8 mouse cellular contexts compared by ENCODE assay signal in genomic region chr13:52254185-52254584, GRCm38 (mm10).
A peak's percentile ranks its signal among the peaks of the same experiment; 100 is the strongest.
DNase-seq lines count a peak whose midpoint lies in the region; ATAC-seq and TF ChIP-seq lines count a peak whose summit lies in the region.
"Had no signal": no experiment of that assay in that cellular context is flagged by ENCODE, and none has a peak within 500 bp of the region (broad histone marks: within the 10 kb centered on the region; RNA-seq: fewer than 3 reads in every experiment).

No protein-coding gene starts in this region.

- H3K9ac ChIP-seq in liver, adult 2 months (ENCODE audit: low read depth, low read length): no peak overlapping the region
- no peak overlapping the region for H3K9ac ChIP-seq in liver, embryonic 12.5 days
- H3K9ac ChIP-seq in kidney, postnatal 0 days (ENCODE audit: low read depth, low read length): no peak overlapping the region

- no peak for TF ChIP-seq POLR2A in liver, adult 2 months (IDR thresholded peaks at IDR 0.05; ENCODE audit: extremely low read depth, insufficient read depth, low read length)
- no peak for TF ChIP-seq POLR2A in small intestine, adult 2 months (IDR thresholded peaks at IDR 0.05; ENCODE audit: low read depth, low read length)

- H3K36me3 ChIP-seq in liver, adult 2 months (ENCODE audit: control insufficient read depth, insufficient read depth, low read length): no peaks in the 10 kb centered on the region
- no peaks in the 10 kb centered on the region for H3K36me3 ChIP-seq in liver, embryonic 12.5 days
- no peaks in the 10 kb centered on the region for H3K36me3 ChIP-seq in kidney, postnatal 0 days (ENCODE audit: insufficient read depth, low read length)
- no peaks in the 10 kb centered on the region for H3K36me3 ChIP-seq in small intestine, adult 2 months (ENCODE audit: control insufficient read depth, insufficient read depth, low read length)

- H3K4me2 ChIP-seq in liver, embryonic 12.5 days: no peak overlapping the region
- H3K4me2 ChIP-seq in kidney, postnatal 0 days (ENCODE audit: low read length): no peak overlapping the region

- ATAC-seq in liver, embryonic 12.5 days: no peak
- no peak for ATAC-seq in kidney, postnatal 0 days (replicated peaks; ENCODE audit: low FRiP score, low read depth)

- WGBS in liver, adult 2 months: 15% methylated on average over 9 of the region's 9 CpGs
- 9% methylated on average over 9 of the region's 9 CpGs for WGBS in liver, embryonic 12.5 days (ENCODE audit: insufficient replicate concordance)
- 10% methylated on average over 9 of the region's 9 CpGs for WGBS in kidney, postnatal 0 days
- 10% methylated on average over 9 of the region's 9 CpGs for WGBS in small intestine, adult 2 months

- H3K9me3 ChIP-seq in liver, embryonic 12.5 days (replicated peaks): no peaks in the 10 kb centered on the region
- no peaks in the 10 kb centered on the region for H3K9me3 ChIP-seq in kidney, postnatal 0 days (replicated peaks; ENCODE audit: low read length)

- H3K27ac ChIP-seq in liver, adult 2 months (replicated peaks; ENCODE audit: insufficient read depth, low read depth, low read length): no peak overlapping the region
- no peak overlapping the region for H3K27ac ChIP-seq in liver, embryonic 12.5 days
- no peak overlapping the region for H3K27ac ChIP-seq in kidney, postnatal 0 days
- H3K27ac ChIP-seq in small intestine, adult 2 months (ENCODE audit: insufficient read depth, low read depth, low read length): no peak overlapping the region
- H3K27ac ChIP-seq: macrophage had no signal

- DNase-seq in liver, adult 2 months (ENCODE audit: extremely low read depth, low read depth, low spot score): peak; percentile 20
- DNase-seq in adipocyte (ENCODE audit: low spot score): peak; percentile 76
- DNase-seq in cerebellum, postnatal 36 days: peak; percentile 36 to 73
- peak; percentile 82 for DNase-seq in kidney, postnatal 0 days (ENCODE audit: low spot score)
- DNase-seq in lung, postnatal 25 days (ENCODE audit: low spot score): peak; percentile 29

- H3K27me3 ChIP-seq in liver, adult 2 months (ENCODE audit: control insufficient read depth, insufficient read depth, low read length): no peaks in the 10 kb centered on the region
- H3K27me3 ChIP-seq in liver, embryonic 12.5 days (replicated peaks): no peaks in the 10 kb centered on the region
- H3K27me3 ChIP-seq in kidney, postnatal 0 days (ENCODE audit: insufficient read depth, low read length): no peaks in the 10 kb centered on the region
- no peaks in the 10 kb centered on the region; the same call in 1 of the 2 replicates for H3K27me3 ChIP-seq in small intestine, adult 2 months (ENCODE audit: control insufficient read depth, insufficient read depth, low read length)

- peak; percentile 48 for TF ChIP-seq CTCF in liver, adult 2 months (IDR thresholded peaks at IDR 0.05; ENCODE audit: low read depth, low read length)
- TF ChIP-seq CTCF in kidney, postnatal 0 days (IDR thresholded peaks at IDR 0.05; ENCODE audit: low read depth): peak; percentile 81
- peak; percentile 46; the same call in 1 of the 2 replicates for TF ChIP-seq CTCF in small intestine, adult 2 months (IDR thresholded peaks at IDR 0.05; ENCODE audit: extremely low read depth, insufficient read length, insufficient replicate concordance, low read depth, low read length)

- no peak overlapping the region for H3K4me3 ChIP-seq in liver, adult 2 months (ENCODE audit: insufficient read depth, low read depth, low read length)
- no peak overlapping the region for H3K4me3 ChIP-seq in liver, embryonic 12.5 days
- no peak overlapping the region for H3K4me3 ChIP-seq in kidney, postnatal 0 days (replicated peaks; ENCODE audit: low read depth, low read length)
- H3K4me3 ChIP-seq in small intestine, adult 2 months (ENCODE audit: low read depth, low read length): no peak overlapping the region

- no peaks in the 10 kb centered on the region for H3K4me1 ChIP-seq in liver, adult 2 months (ENCODE audit: control insufficient read depth, insufficient read depth, low read length)
- H3K4me1 ChIP-seq in liver, embryonic 12.5 days: peaks cover 7% of the 10 kb centered on the region; the same call in 1 of the 2 replicates
- no peaks in the 10 kb centered on the region for H3K4me1 ChIP-seq in kidney, postnatal 0 days (replicated peaks; ENCODE audit: insufficient read depth, low read length)
- no peaks in the 10 kb centered on the region for H3K4me1 ChIP-seq in small intestine, adult 2 months (ENCODE audit: control insufficient read depth, insufficient read depth, insufficient read length, low read length)

- H3K79me2 ChIP-seq in liver, adult 2 months (ENCODE audit: control insufficient read depth, insufficient read depth, low read length): no peaks in the 10 kb centered on the region

Comparison
In these comparisons a context has a peak if more than half of its experiments do, and no peak if none do; other contexts are left out.
1. DNase-seq: peak in every context shown above with its lines; median percentile 82 in kidney, postnatal 0 days; 76 in adipocyte; 54 in cerebellum, postnatal 36 days; 29 in lung, postnatal 25 days; 20 in liver, adult 2 months.